Mouse (Mus musculus) lung, postnatal 0 days (tissue): ENCODE data around the gene Gdpd5. TPM values are rescaled to one million over a fixed set of nuclear protein-coding genes. Genes with fewer than 3 reads are reported as not detected.

Experiments
- ATAC-seq: fragments of 200-750 bp; cut with Nextera tagmentation; 2 replicates; pipeline ENCODE4 v1.8.0; 2017; ENCODE audit warnings: moderate library complexity
- DNase-seq: peaks from one replicate; pipeline ENCODE4 v3.0.0-alpha.2; 2016; ENCODE audit warnings: low spot score
- H3K27ac ChIP-seq: fragments of 300-500 bp; sonication (generic); 2 replicates; pipeline ENCODE4 v1.5.1; 2014; ENCODE audit warnings: antibody characterized with exemption, mild to moderate bottlenecking, low read length, mixed read lengths
- H3K27me3 ChIP-seq: fragments of 300-500 bp; sonication (generic); replicated peaks from 2 replicates; pipeline ENCODE4 v1.6.1; 2014; ENCODE audit warnings: low read length, mixed read lengths; ENCODE audit not compliant: insufficient read depth
- H3K36me3 ChIP-seq: fragments of 300-500 bp; sonication (generic); 2 replicates; pipeline ENCODE4 v1.6.1; 2014; ENCODE audit warnings: low read length, mixed read lengths; ENCODE audit not compliant: insufficient read depth
- H3K4me1 ChIP-seq: fragments of 300-500 bp; sonication (generic); 2 replicates; pipeline ENCODE4 v1.6.1; 2014; ENCODE audit warnings: antibody characterized with exemption, low read depth, low read length, mixed read lengths; ENCODE audit not compliant: insufficient read depth
- H3K4me2 ChIP-seq: fragments of 300-500 bp; sonication (generic); replicated peaks from 2 replicates; pipeline ENCODE4 v1.6.1; 2014; ENCODE audit warnings: low read depth, mild to moderate bottlenecking, low read length, moderate library complexity, mixed read lengths
- H3K4me3 ChIP-seq: fragments of 300-500 bp; sonication (generic); 2 replicates; pipeline ENCODE4 v1.5.1; 2014; ENCODE audit warnings: low read depth, low read length
- H3K9ac ChIP-seq: fragments of 300-500 bp; sonication (generic); replicated peaks from 2 replicates; pipeline ENCODE4 v1.6.1; 2014; ENCODE audit warnings: low read depth, mild to moderate bottlenecking
- H3K9me3 ChIP-seq: fragments of 300-500 bp; sonication (generic); 2 replicates; pipeline ENCODE4 v1.6.1; 2016; ENCODE audit warnings: low read length, mixed read lengths
- CTCF ChIP-seq: IDR thresholded peaks from 2 replicates; pipeline ENCODE4 v1.5.1; 2016; ENCODE audit warnings: antibody characterized with exemption, mild to moderate bottlenecking
- EP300 ChIP-seq: IDR thresholded peaks from 2 replicates; pipeline ENCODE4 v1.6.1; 2016; ENCODE audit warnings: antibody characterized with exemption, mild to moderate bottlenecking, control low read depth
- WGBS: fragments of 180-500 bp; shearing (Covaris S2); extraction: QIAGEN DNeasy Blood & Tissue Kit; methylation state at CpG from one replicate; pipeline ENCODE4 v1.1.7; 2014; 5-methylcytosine and 5-hydroxymethylcytosine counted together
- polyA plus RNA-seq: library from polyadenylated mRNA; unstranded; fragments of >200 nt; fragmentation: Nextera tagmentation; extraction: Ambion mirVana; gene quantifications from 2 replicates; pipeline ENCODE4 v1.2.1, GENCODE M21; 2015

Gene Gdpd5
- polyA plus RNA-seq, 1 experiment from 2014 or later = 18.7 TPM

GRCm38 (mm10) chr7:99356244-99356930 is 24.8 kb upstream of the Gdpd5 start:
- Histone ChIP-seq H3K9me3 (no peaks in the 10 kb centered on the region), H3K27me3 (no peaks in the 10 kb centered on the region), H3K4me3 (no peak overlapping the region), H3K4me1 (peaks cover 32% of the 10 kb centered on the region; the same call in 1 of the 2 replicates), H3K27ac (peak overlapping the region; percentile 92), H3K36me3 (no peaks in the 10 kb centered on the region), H3K4me2 (peak overlapping the region; percentile 44), H3K9ac (no peak overlapping the region)
- TF ChIP-seq CTCF (no peak), EP300 (no peak)
- ATAC-seq = peak; percentile 25
- peak; percentile 91 for DNase-seq
- 12% methylated on average over 9 of the region's 9 CpGs for WGBS

GRCm38 (mm10) chr7:99357201-99357600 is 24.0 kb upstream of the Gdpd5 start:
- DNase-seq = no peak

GRCm38 (mm10) chr7:99358371-99358770 is 22.8 kb upstream of the Gdpd5 start:
- no peaks in the 10 kb centered on the region for H3K9me3 ChIP-seq
- no peak overlapping the region for H3K9ac ChIP-seq
- H3K4me3 ChIP-seq = no peak overlapping the region
- H3K27ac ChIP-seq = no peak overlapping the region
- DNase-seq = no peak
- no peaks in the 10 kb centered on the region for H3K27me3 ChIP-seq
- 82% methylated on average over 8 of the region's 8 CpGs for WGBS
- no peak overlapping the region for H3K4me2 ChIP-seq
- no peak for ATAC-seq
- no peak for TF ChIP-seq EP300
- TF ChIP-seq CTCF = no peak
- H3K36me3 ChIP-seq = no peaks in the 10 kb centered on the region
- peaks cover 32% of the 10 kb centered on the region; the same call in 1 of the 2 replicates for H3K4me1 ChIP-seq

More at GRCm38 (mm10) chr7:99357201-99357600, 24.0 kb upstream of the Gdpd5 start:
- ATAC-seq = no peak
- peaks cover 32% of the 10 kb centered on the region; the same call in 1 of the 2 replicates for H3K4me1 ChIP-seq
- H3K4me3 ChIP-seq = no peak overlapping the region
- no peak for TF ChIP-seq CTCF
- no peak for TF ChIP-seq EP300
- no peaks in the 10 kb centered on the region for H3K36me3 ChIP-seq
- no peak overlapping the region for H3K9ac ChIP-seq
- no peaks in the 10 kb centered on the region for H3K27me3 ChIP-seq
- WGBS = 25% methylated on average over 7 of the region's 7 CpGs
- no peak overlapping the region for H3K4me2 ChIP-seq
- peak overlapping the region; percentile 92 for H3K27ac ChIP-seq
- no peaks in the 10 kb centered on the region for H3K9me3 ChIP-seq

- no peak for TF ChIP-seq CTCF
- 0 out of 2 replicates have a peak, but pooled peaks have one; percentile 27 for TF ChIP-seq EP300
- Histone ChIP-seq H3K4me3 (no peak overlapping the region), H3K4me1 (peaks cover 28% of the 10 kb centered on the region; the same call in 1 of the 2 replicates), H3K36me3 (no peaks in the 10 kb centered on the region), H3K9ac (no peak overlapping the region), H3K9me3 (no peaks in the 10 kb centered on the region), H3K27me3 (no peaks in the 10 kb centered on the region), H3K27ac (peak overlapping the region; percentile 77), H3K4me2 (no peak overlapping the region)
- ATAC-seq = peak; percentile 93
- DNase-seq = peak; percentile 97
- 13% methylated on average over 10 of the region's 10 CpGs for WGBS
These were observed 21.0 kb upstream of the Gdpd5 start for GRCm38 (mm10) chr7:99360021-99360802.

GRCm38 (mm10) chr7:99360803-99361414 is 20.3 kb upstream of the Gdpd5 start:
- WGBS = 27% methylated on average over 8 of the region's 8 CpGs
- H3K4me3 ChIP-seq = no peak overlapping the region
- H3K27ac ChIP-seq = peak overlapping the region; percentile 77
- no peak overlapping the region for H3K9ac ChIP-seq
- H3K36me3 ChIP-seq = no peaks in the 10 kb centered on the region
- no peaks in the 10 kb centered on the region for H3K9me3 ChIP-seq
- TF ChIP-seq CTCF (no peak), EP300 (no peak)
- no peak overlapping the region for H3K4me2 ChIP-seq
- no peak for DNase-seq
- no peak for ATAC-seq
- no peaks in the 10 kb centered on the region for H3K27me3 ChIP-seq
- peaks cover 22% of the 10 kb centered on the region; the same call in 1 of the 2 replicates for H3K4me1 ChIP-seq

- Histone ChIP-seq H3K4me3 (no peak overlapping the region), H3K4me1 (peaks cover 10% of the 10 kb centered on the region; the same call in 1 of the 2 replicates), H3K9me3 (no peaks in the 10 kb centered on the region), H3K4me2 (no peak overlapping the region), H3K9ac (no peak overlapping the region), H3K36me3 (no peaks in the 10 kb centered on the region), H3K27ac (no peak overlapping the region), H3K27me3 (no peaks in the 10 kb centered on the region)
- WGBS = 89% methylated on average over 2 of the region's 2 CpGs
- ATAC-seq = no peak
- TF ChIP-seq EP300 (no peak), CTCF (no peak)
- DNase-seq = no peak
These were observed 19.1 kb upstream of the Gdpd5 start for GRCm38 (mm10) chr7:99362137-99362536.
